Mouse (Mus musculus) layer of hippocampus, adult 8-10 months (tissue): ENCODE results near the gene Scn8a. TPM values are rescaled to one million over a fixed set of nuclear protein-coding genes. Genes with fewer than 3 reads are reported as not detected.

Experiments used
- DNase-seq, 2 experiments: peaks; one replicate each; pipeline ENCODE4 v3.0.0; 2022; ENCODE audit warnings: low spot score in 2 of 2
- total RNA-seq, 4 experiments: library from RNA; stranded (reverse); gene quantifications; 2 replicates each; pipeline ENCODE4 v1.2.4; 2022

The Scn8a gene
- total RNA-seq, 4 experiments from 2014 or later = 205 to 269 (median 234) TPM

DNA sequence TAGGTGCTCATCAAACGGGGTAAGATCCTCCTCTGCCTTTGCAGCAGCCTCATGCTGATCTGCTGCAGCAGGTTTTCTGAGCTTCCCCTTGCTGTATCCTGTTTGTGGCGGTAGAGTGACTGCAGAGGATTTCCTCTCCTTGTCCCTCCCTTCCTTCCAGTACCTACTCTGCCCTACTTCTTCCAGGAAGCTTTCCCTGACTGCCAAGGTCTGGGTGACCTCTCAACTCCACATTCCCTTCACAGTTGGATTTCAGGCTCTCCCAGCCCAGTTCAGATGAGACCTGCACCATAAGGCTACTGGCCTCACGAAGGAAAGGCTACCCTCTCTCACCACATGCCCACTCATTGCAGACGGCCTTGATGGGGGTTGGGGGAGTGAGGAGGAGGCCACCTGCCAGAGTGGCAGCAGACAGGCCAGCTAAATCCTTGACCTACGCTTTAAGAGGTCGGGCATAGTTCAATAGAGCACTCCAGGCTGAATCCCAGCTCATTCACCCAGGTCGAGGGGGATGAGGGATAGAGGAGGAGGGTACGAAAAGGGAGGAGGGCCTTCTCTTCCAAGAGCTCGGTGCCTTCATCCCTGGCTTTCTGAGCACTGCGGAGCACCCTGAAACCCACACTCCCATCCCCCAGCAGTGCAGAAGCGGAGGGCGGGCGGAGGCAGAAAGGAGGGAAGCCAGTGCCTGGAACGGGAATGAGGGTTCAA, 222.6 kb downstream of the Scn8a start:
- DNase-seq = no peak

DNA sequence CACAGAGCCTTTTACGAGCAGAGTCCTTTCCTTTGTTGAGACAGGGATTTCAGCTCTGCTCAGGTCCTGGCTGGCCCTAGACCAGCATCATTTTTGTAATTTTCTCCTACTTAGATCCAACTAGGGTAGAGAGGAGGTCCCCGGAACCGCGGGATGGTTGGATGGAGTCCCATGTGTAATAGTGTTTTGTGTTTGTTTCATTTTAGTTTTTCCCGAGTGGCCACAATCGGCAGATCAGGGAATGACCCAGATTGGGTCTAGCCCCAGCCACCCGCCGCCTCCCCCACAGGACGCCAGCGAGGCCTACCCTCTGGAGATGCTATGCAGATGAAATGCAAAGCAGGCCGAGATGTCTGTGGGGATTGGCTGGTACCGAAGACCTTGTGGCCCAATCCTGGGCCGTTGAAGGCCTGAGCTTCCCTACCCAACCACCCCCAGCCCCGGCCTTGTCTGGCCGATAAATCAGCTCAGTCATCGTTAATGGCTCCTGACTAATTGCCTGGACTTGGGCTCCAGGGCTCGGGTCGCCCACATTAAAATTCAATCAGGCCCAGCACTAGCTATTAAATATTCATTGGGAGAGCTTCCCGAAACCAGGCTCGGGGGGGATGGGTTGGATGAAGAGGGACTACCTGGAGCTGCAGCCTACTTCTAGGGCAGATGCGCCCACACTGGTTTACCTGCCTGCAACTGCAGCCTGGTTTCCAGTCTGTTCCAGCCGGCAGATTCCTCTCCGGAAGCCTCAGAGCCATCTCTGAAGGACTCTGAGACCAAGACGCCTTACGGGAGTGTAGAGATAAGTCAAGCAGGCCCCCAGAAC, 223.4 kb downstream of the Scn8a start:
- DNase-seq = peak; percentile 48 to 70

DNA sequence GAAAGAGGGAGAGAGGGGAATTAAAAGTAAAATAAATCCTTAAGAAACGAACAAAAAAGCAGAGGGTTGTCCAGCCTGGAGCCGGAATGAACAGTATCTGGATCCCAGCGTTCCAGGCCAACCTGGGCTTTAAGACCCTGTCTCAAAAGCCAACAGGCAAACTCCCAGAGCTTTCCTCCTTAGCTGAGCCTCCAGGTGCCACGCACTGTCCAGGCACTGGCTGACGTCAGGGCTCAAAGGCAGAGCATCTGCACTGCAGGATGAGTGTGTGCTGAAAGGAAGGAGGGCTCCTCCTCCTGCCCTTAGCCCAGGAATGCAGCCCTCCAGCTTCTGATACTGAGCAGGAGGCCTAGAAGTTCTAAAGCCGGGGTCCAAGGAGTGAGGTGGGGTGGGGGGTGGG, 224.3 kb downstream of the Scn8a start:
- DNase-seq = no peak

DNA sequence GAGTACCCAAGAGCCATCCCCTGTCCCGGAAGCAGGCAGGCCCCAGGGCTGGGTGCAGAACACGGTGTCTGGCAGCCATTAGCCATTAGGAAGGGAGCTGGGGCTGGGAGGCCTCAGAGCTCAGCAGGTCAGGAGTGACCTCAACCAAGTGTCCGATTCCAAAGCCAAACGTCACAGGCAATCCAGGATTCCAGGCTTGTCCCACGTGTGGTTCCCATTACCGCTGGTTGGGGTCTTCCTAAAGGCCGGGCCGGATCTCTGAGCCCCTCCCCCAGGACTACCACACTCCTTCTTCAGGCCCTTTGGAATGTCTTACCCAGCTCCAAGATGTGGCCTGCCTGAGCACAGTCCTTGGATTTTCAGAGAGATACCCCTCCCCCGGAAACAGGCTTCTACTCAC, 225.3 kb downstream of the Scn8a start:
- no peak for DNase-seq

DNA sequence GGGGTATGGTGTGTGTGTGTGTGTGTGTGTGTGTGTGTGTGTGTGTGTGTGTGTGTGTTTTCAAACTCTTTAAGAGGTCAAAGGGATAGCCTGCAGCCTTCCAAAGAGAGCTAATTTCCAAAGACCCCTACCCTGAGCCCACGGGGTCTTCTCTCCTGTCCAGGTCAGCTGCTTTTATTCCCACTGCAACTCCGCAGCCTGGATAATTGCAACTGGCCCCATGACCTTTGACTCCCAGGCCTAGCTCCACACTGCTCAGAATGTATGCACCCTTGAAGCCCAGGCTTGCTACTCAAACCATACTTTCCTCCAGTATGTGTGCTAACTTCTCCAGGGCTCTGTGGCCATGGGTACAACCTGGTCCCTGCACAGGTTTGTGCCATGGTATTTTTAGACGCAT, 225.7 kb downstream of the Scn8a start:
- no peak for DNase-seq

Other genes with a start within 250 kb of the Scn8a start
- 1 to 10 TPM; 1.4 to 4.3 (median 2.7) TPM for gene Smagp, start 232.9 kb upstream of the Scn8a start, total RNA-seq
- gene Bin2, start 200.3 kb upstream of the Scn8a start, total RNA-seq = 10 to 100 TPM in 2 of 4 experiments, 1 to 10 TPM in 2; 4.5 to 15.9 (median 9.7) TPM
- 1 to 10 TPM in 3 of 4 experiments, under 1 TPM in 1; 0.68 to 7.5 (median 5.7) TPM for gene Cela1, start 181.9 kb upstream of the Scn8a start, total RNA-seq
- 10 to 100 TPM in 2 of 4 experiments, 1 to 10 TPM in 2; 8.8 to 14.4 (median 11.5) TPM for gene Galnt6, start 140.5 kb upstream of the Scn8a start, total RNA-seq
- gene Slc4a8, start 108.1 kb upstream of the Scn8a start, total RNA-seq = 10 to 100 TPM; 67.0 to 90.0 (median 75.9) TPM
- gene Gm47841, start 177.5 kb downstream of the Scn8a start, total RNA-seq = not detected
- gene Fignl2, start 208.7 kb downstream of the Scn8a start, total RNA-seq = 1 to 10 TPM; 1.3 to 2.4 (median 1.8) TPM
- under 1 TPM in 1 of 4 experiments, not detected in 3; 0.25 TPM for gene Ankrd33, start 245.9 kb downstream of the Scn8a start, total RNA-seq